Mouse (Mus musculus): Measurements from ENCODE around the gene Kcnma1. TPM values are rescaled to one million over a fixed set of nuclear protein-coding genes. Genes with fewer than 3 reads are reported as not detected.

Gene Kcnma1
- polyA plus RNA-seq, 1 experiment from 2014 or later: 6.5 TPM

GRCm38 (mm10) chr14:23774542-23774941 is 239.7 kb downstream of the Kcnma1 start:
- 87% methylated on average over 2 of the region's 2 CpGs for WGBS
- Histone ChIP-seq H3K36me3 (no peaks in the 10 kb centered on the region), H3K4me1 (no peaks in the 10 kb centered on the region), H3K4me2 (replicated peaks) (no peak overlapping the region), H3K27ac (replicated peaks) (no peak overlapping the region), H3K9me3 (replicated peaks) (no peaks in the 10 kb centered on the region), H3K9ac (no peak overlapping the region), H3K4me3 (replicated peaks) (no peak overlapping the region), H3K27me3 (no peaks in the 10 kb centered on the region)
- no peak for ATAC-seq (ENCODE audit: insufficient number of reproducible peaks, low FRiP score, low TSS enrichment, low read depth)

- WGBS: 80% methylated on average over 3 of the region's 3 CpGs
- Histone ChIP-seq H3K27me3 (no peaks in the 10 kb centered on the region), H3K9me3 (replicated peaks) (no peaks in the 10 kb centered on the region), H3K4me3 (replicated peaks) (no peak overlapping the region), H3K9ac (no peak overlapping the region), H3K4me2 (replicated peaks) (no peak overlapping the region), H3K27ac (replicated peaks) (no peak overlapping the region), H3K36me3 (no peaks in the 10 kb centered on the region), H3K4me1 (no peaks in the 10 kb centered on the region)
- no peak for ATAC-seq (ENCODE audit: insufficient number of reproducible peaks, low FRiP score, low TSS enrichment, low read depth)
Observed at GRCm38 (mm10) chr14:23772685-23773084, 241.6 kb downstream of the Kcnma1 start.

DNA sequence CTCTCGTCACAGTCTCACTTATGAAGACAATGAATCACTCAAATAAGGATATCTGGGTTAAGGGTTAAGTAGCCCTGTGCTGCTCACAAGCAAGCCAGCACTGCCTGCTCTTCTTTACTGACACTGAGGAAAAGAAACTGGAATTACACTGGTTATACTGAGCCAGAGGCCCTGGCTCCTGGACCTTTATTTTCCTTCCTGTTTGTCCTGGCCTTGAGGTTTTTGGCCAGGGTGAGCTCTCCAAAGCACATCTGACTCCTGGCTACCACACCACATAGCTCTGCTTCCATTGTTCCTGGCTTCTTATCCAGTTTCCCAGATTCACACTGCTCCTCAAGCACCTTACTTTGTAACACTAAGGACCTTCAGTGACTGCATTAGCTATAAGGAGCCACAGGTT is 242.5 kb downstream of the Kcnma1 start:
- Histone ChIP-seq H3K4me2 (replicated peaks) (no peak overlapping the region), H3K9ac (no peak overlapping the region), H3K4me3 (replicated peaks) (no peak overlapping the region), H3K27ac (replicated peaks) (no peak overlapping the region), H3K27me3 (no peaks in the 10 kb centered on the region), H3K36me3 (no peaks in the 10 kb centered on the region), H3K9me3 (replicated peaks) (no peaks in the 10 kb centered on the region), H3K4me1 (no peaks in the 10 kb centered on the region)
- ATAC-seq (ENCODE audit: insufficient number of reproducible peaks, low FRiP score, low TSS enrichment, low read depth): no peak
- WGBS: 66% methylated on average over 1 of the region's 1 CpGs

- 81% methylated on average over 2 of the region's 2 CpGs for WGBS
- H3K9ac ChIP-seq: no peak overlapping the region
- H3K4me3 ChIP-seq (replicated peaks): no peak overlapping the region
- no peak overlapping the region for H3K4me2 ChIP-seq (replicated peaks)
- no peaks in the 10 kb centered on the region for H3K4me1 ChIP-seq
- no peaks in the 10 kb centered on the region for H3K9me3 ChIP-seq (replicated peaks)
- no peak overlapping the region for H3K27ac ChIP-seq (replicated peaks)
- ATAC-seq (ENCODE audit: insufficient number of reproducible peaks, low FRiP score, low TSS enrichment, low read depth): no peak
- H3K36me3 ChIP-seq: no peaks in the 10 kb centered on the region
- H3K27me3 ChIP-seq: no peaks in the 10 kb centered on the region
Observed at GRCm38 (mm10) chr14:23762471-23762870, 251.8 kb downstream of the Kcnma1 start.

- ATAC-seq (ENCODE audit: insufficient number of reproducible peaks, low FRiP score, low TSS enrichment, low read depth): no peak
Observed at GRCm38 (mm10) chr14:23759626-23760025, 254.7 kb downstream of the Kcnma1 start.

GRCm38 (mm10) chr14:23758421-23758820 is 255.9 kb downstream of the Kcnma1 start:
- no peak overlapping the region for H3K27ac ChIP-seq (replicated peaks)
- H3K27me3 ChIP-seq: no peaks in the 10 kb centered on the region
- no peaks in the 10 kb centered on the region for H3K9me3 ChIP-seq (replicated peaks)
- 48% methylated on average over 1 of the region's 1 CpGs for WGBS
- no peaks in the 10 kb centered on the region for H3K4me1 ChIP-seq
- no peak overlapping the region for H3K4me2 ChIP-seq (replicated peaks)
- ATAC-seq (ENCODE audit: insufficient number of reproducible peaks, low FRiP score, low TSS enrichment, low read depth): no peak
- H3K36me3 ChIP-seq: no peaks in the 10 kb centered on the region
- H3K9ac ChIP-seq: no peak overlapping the region
- H3K4me3 ChIP-seq (replicated peaks): no peak overlapping the region

More at GRCm38 (mm10) chr14:23759626-23760025, 254.7 kb downstream of the Kcnma1 start:
- no peak overlapping the region for H3K4me3 ChIP-seq (replicated peaks)
- 86% methylated on average over 5 of the region's 5 CpGs for WGBS
- H3K36me3 ChIP-seq: no peaks in the 10 kb centered on the region
- no peaks in the 10 kb centered on the region for H3K27me3 ChIP-seq
- no peaks in the 10 kb centered on the region for H3K9me3 ChIP-seq (replicated peaks)
- no peaks in the 10 kb centered on the region for H3K4me1 ChIP-seq
- H3K4me2 ChIP-seq (replicated peaks): no peak overlapping the region
- no peak overlapping the region for H3K9ac ChIP-seq
- no peak overlapping the region for H3K27ac ChIP-seq (replicated peaks)

DNA sequence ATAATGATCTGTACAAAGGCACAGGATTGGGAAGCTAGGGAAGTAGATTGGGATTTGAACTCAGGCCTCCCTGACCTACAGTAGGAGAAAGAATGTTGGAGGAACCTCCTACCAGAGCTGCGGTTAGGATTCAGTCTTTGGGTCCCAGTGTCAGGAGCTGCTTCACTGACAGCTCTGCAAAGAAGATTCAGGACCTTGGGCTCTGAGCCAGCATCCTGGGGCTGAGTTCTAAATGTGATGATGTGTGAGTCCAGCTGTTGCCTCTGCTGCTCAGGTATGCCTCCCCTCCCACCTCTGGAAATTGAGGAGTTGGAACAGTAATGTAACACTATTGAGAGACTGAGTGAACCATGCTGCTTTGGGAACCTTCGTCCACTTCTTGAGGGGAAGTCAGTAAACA is 266.3 kb downstream of the Kcnma1 start:
- Histone ChIP-seq H3K9me3 (replicated peaks) (no peaks in the 10 kb centered on the region), H3K4me2 (replicated peaks) (no peak overlapping the region), H3K4me1 (no peaks in the 10 kb centered on the region), H3K36me3 (no peaks in the 10 kb centered on the region), H3K27ac (replicated peaks) (no peak overlapping the region), H3K4me3 (replicated peaks) (no peak overlapping the region), H3K27me3 (no peaks in the 10 kb centered on the region), H3K9ac (no peak overlapping the region)
- 81% methylated on average over 2 of the region's 2 CpGs for WGBS
- ATAC-seq (ENCODE audit: insufficient number of reproducible peaks, low FRiP score, low TSS enrichment, low read depth): no peak

- Histone ChIP-seq H3K4me1 (no peaks in the 10 kb centered on the region), H3K4me2 (replicated peaks) (no peak overlapping the region), H3K27me3 (no peaks in the 10 kb centered on the region), H3K9ac (no peak overlapping the region), H3K27ac (replicated peaks) (no peak overlapping the region), H3K9me3 (replicated peaks) (no peaks in the 10 kb centered on the region), H3K36me3 (no peaks in the 10 kb centered on the region), H3K4me3 (replicated peaks) (no peak overlapping the region)
- 84% methylated on average over 4 of the region's 4 CpGs for WGBS
- no peak for ATAC-seq (ENCODE audit: insufficient number of reproducible peaks, low FRiP score, low TSS enrichment, low read depth)
Observed at GRCm38 (mm10) chr14:23746976-23747375, 267.3 kb downstream of the Kcnma1 start.

- H3K27ac ChIP-seq (replicated peaks): no peak overlapping the region
- no peak overlapping the region for H3K4me2 ChIP-seq (replicated peaks)
- H3K4me3 ChIP-seq (replicated peaks): no peak overlapping the region
- ATAC-seq (ENCODE audit: insufficient number of reproducible peaks, low FRiP score, low TSS enrichment, low read depth): no peak
- H3K4me1 ChIP-seq: no peaks in the 10 kb centered on the region
- H3K27me3 ChIP-seq: no peaks in the 10 kb centered on the region
- no peaks in the 10 kb centered on the region for H3K36me3 ChIP-seq
- H3K9me3 ChIP-seq (replicated peaks): no peaks in the 10 kb centered on the region
- no peak overlapping the region for H3K9ac ChIP-seq
Observed at GRCm38 (mm10) chr14:23741531-23741930, 272.8 kb downstream of the Kcnma1 start.

DNA sequence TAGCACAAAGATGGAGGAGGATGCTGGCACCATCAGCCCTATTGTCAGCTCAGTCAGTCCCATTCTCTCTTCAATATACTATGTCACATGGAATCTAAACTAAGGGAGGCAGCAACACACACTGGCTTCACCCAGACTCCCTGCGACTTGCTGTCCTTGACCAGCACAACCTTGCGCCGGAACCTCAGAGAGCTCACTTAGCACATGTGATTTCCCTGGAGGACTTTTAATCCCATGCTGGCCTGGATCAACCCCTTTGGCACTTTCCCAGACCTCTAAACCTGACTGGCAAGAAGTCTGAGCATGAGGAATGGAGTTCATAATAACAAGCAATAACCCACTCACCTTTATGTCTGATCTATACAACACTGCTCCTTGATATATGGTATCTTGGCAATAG is 280.1 kb downstream of the Kcnma1 start:
- 87% methylated on average over 3 of the region's 3 CpGs for WGBS
- no peaks in the 10 kb centered on the region for H3K4me1 ChIP-seq
- H3K27ac ChIP-seq (replicated peaks): no peak overlapping the region
- no peaks in the 10 kb centered on the region for H3K36me3 ChIP-seq
- H3K4me3 ChIP-seq (replicated peaks): no peak overlapping the region
- ATAC-seq (ENCODE audit: insufficient number of reproducible peaks, low FRiP score, low TSS enrichment, low read depth): no peak
- H3K9ac ChIP-seq: no peak overlapping the region
- H3K9me3 ChIP-seq (replicated peaks): no peaks in the 10 kb centered on the region
- H3K4me2 ChIP-seq (replicated peaks): no peak overlapping the region
- H3K27me3 ChIP-seq: no peaks in the 10 kb centered on the region

DNA sequence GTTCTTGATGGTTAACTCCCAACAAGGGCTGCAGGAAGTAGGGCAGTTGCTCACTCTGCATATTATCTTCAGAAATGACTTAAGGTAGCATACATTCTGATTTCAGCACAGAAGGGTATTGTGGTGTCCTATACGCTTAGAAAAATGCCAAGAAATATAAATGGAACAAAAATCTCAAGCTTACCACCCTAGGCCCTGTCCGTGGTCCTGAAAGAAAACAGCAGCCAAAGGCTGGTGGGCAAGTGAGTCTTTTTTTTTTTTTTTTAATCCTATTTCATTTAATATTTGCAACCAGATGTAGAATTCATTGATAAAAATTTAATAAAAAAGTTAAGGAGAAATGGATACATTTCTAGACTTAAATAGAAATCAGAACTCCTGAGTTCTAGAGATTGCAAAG is 284.9 kb downstream of the Kcnma1 start:
- Histone ChIP-seq H3K4me2 (replicated peaks) (no peak overlapping the region), H3K4me1 (no peaks in the 10 kb centered on the region), H3K4me3 (replicated peaks) (no peak overlapping the region), H3K36me3 (no peaks in the 10 kb centered on the region), H3K27ac (replicated peaks) (no peak overlapping the region), H3K9me3 (replicated peaks) (no peaks in the 10 kb centered on the region), H3K27me3 (no peaks in the 10 kb centered on the region), H3K9ac (no peak overlapping the region)
- no peak for ATAC-seq (ENCODE audit: insufficient number of reproducible peaks, low FRiP score, low TSS enrichment, low read depth)
- 34% methylated on average over 2 of the region's 2 CpGs for WGBS

GRCm38 (mm10) chr14:23723701-23724430 is 290.4 kb downstream of the Kcnma1 start:
- Histone ChIP-seq H3K4me1 (no peaks in the 10 kb centered on the region), H3K9me3 (replicated peaks) (no peaks in the 10 kb centered on the region), H3K27ac (replicated peaks) (no peak overlapping the region), H3K27me3 (no peaks in the 10 kb centered on the region), H3K4me3 (replicated peaks) (no peak overlapping the region), H3K36me3 (no peaks in the 10 kb centered on the region), H3K4me2 (replicated peaks) (no peak overlapping the region), H3K9ac (no peak overlapping the region)
- ATAC-seq (ENCODE audit: insufficient number of reproducible peaks, low FRiP score, low TSS enrichment, low read depth): no peak
- WGBS: 55% methylated on average over 7 of the region's 7 CpGs
